ENCODE assay signal across 8 mouse cellular contexts in genomic region chr1:134098726-134099515, GRCm38 (mm10). TPM values are rescaled to one million over a fixed set of nuclear protein-coding genes. Genes with fewer than 3 reads are reported as not detected.
DNase-seq lines count a peak whose midpoint lies in the region; ATAC-seq and TF ChIP-seq lines count a peak whose summit lies in the region.

No protein-coding gene starts in this region.

- H3K9me3 ChIP-seq in forebrain, embryonic 11.5 days (ENCODE audit: control insufficient read depth, low read length): no peaks in the 10 kb centered on the region
- H3K9me3 ChIP-seq in liver, postnatal 0 days (ENCODE audit: low read length): no peaks in the 10 kb centered on the region
- no peaks in the 10 kb centered on the region for H3K9me3 ChIP-seq in neural tube, embryonic 13.5 days

- no peaks in the 10 kb centered on the region for H3K27me3 ChIP-seq in forebrain, embryonic 11.5 days (ENCODE audit: control insufficient read depth, insufficient read depth, low read length)
- H3K27me3 ChIP-seq in liver, postnatal 0 days (ENCODE audit: insufficient read depth, low read length): no peaks in the 10 kb centered on the region
- H3K27me3 ChIP-seq in neural tube, embryonic 13.5 days: no peaks in the 10 kb centered on the region

- intact Hi-C loops in heart, postnatal 10 days (cut with DNase I): loop anchor here (1.0 kb wide), 1 partner anchor 20 kb away; the partner anchor contains the start of gene Btg2

- peaks cover 51% of the 10 kb centered on the region for H3K4me1 ChIP-seq in brown adipose tissue, adult 24 weeks (ENCODE audit: control insufficient read depth, insufficient read depth, insufficient read length, low read length)
- peaks cover 10% of the 10 kb centered on the region for H3K4me1 ChIP-seq in forebrain, embryonic 11.5 days (replicated peaks; ENCODE audit: control insufficient read depth, insufficient read depth, low read length)
- H3K4me1 ChIP-seq in liver, postnatal 0 days (ENCODE audit: insufficient read depth): peaks cover 58% of the 10 kb centered on the region
- peaks cover 68% of the 10 kb centered on the region for H3K4me1 ChIP-seq in neural tube, embryonic 13.5 days (replicated peaks)

- DNase-seq in ES-CJ7 (ENCODE audit: low read depth, low spot score): peak; percentile 91
- DNase-seq in forebrain, embryonic 11.5 days (ENCODE audit: low spot score): peak; percentile 76
- peak; percentile 91 to 95 for DNase-seq in heart, postnatal 10 days
- peak; percentile 82 to 96 for DNase-seq in kidney, postnatal 36 days
- DNase-seq in liver, postnatal 0 days: peak; percentile 82
- peak; percentile 85 for DNase-seq in testis, postnatal 14 days (ENCODE audit: low spot score)

- ATAC-seq in forebrain, embryonic 11.5 days (replicated peaks; ENCODE audit: low FRiP score): peak; percentile 85
- ATAC-seq in liver, postnatal 0 days: peak; percentile 94
- ATAC-seq in neural tube, embryonic 13.5 days (ENCODE audit: low read depth): peak; percentile 36

- peak overlapping the region; percentile 99 for H3K27ac ChIP-seq in brown adipose tissue, adult 24 weeks (replicated peaks; ENCODE audit: low read depth, low read length)
- H3K27ac ChIP-seq in forebrain, embryonic 11.5 days (ENCODE audit: low read depth, low read length): peak overlapping the region; percentile 54
- H3K27ac ChIP-seq in liver, postnatal 0 days (ENCODE audit: low read depth): peak overlapping the region; percentile 99
- peak overlapping the region; percentile 92 for H3K27ac ChIP-seq in neural tube, embryonic 13.5 days (replicated peaks)

- no peaks in the 10 kb centered on the region for H3K36me3 ChIP-seq in forebrain, embryonic 11.5 days (ENCODE audit: control insufficient read depth, insufficient read depth, low read length)
- no peaks in the 10 kb centered on the region for H3K36me3 ChIP-seq in liver, postnatal 0 days (replicated peaks; ENCODE audit: insufficient read depth, low read length)
- no peaks in the 10 kb centered on the region for H3K36me3 ChIP-seq in neural tube, embryonic 13.5 days

- TF ChIP-seq CTCF in liver, postnatal 0 days (IDR thresholded peaks at IDR 0.05; ENCODE audit: low read depth): no peak

- peak overlapping the region; percentile 78 for H3K4me2 ChIP-seq in forebrain, embryonic 11.5 days (ENCODE audit: low read depth, low read length, severe bottlenecking)
- peak overlapping the region; percentile 75 for H3K4me2 ChIP-seq in liver, postnatal 0 days (ENCODE audit: low read depth, low read length)
- peak overlapping the region; percentile 73 for H3K4me2 ChIP-seq in neural tube, embryonic 13.5 days

- peak overlapping the region; percentile 59 for H3K4me3 ChIP-seq in brown adipose tissue, adult 24 weeks (ENCODE audit: insufficient read depth, low read depth, low read length)
- peak overlapping the region; percentile 32 for H3K4me3 ChIP-seq in forebrain, embryonic 11.5 days (ENCODE audit: low read depth, low read length)
- peak overlapping the region; percentile 47 for H3K4me3 ChIP-seq in liver, postnatal 0 days (ENCODE audit: low read depth, low read length)
- peak overlapping the region; percentile 42 for H3K4me3 ChIP-seq in neural tube, embryonic 13.5 days

- H3K9ac ChIP-seq in forebrain, embryonic 11.5 days (ENCODE audit: low read length): peak overlapping the region; percentile 54
- peak overlapping the region; percentile 78 for H3K9ac ChIP-seq in liver, postnatal 0 days (replicated peaks)
- H3K9ac ChIP-seq in neural tube, embryonic 13.5 days: peak overlapping the region; percentile 66

- peak; percentile 81 for TF ChIP-seq EP300 in liver, postnatal 0 days (IDR thresholded peaks at IDR 0.05; ENCODE audit: low read depth)

- WGBS in forebrain, embryonic 11.5 days: 9% methylated on average over 17 of the region's 17 CpGs
- WGBS in liver, postnatal 0 days (ENCODE audit: insufficient replicate concordance): 2% methylated on average over 17 of the region's 17 CpGs
- WGBS in neural tube, embryonic 13.5 days: 9% methylated on average over 17 of the region's 17 CpGs

RNA-seq across cellular contexts. Expression of gene Chit1, which starts 12.1 kb away (rescaled TPM):
- polyA plus RNA-seq in brown adipose tissue, adult 24 weeks (2012; ENCODE audit: insufficient read depth, insufficient read length, missing spikeins): not detected in 2 replicates
- not detected in 2 replicates for polyA plus RNA-seq in forebrain, embryonic 11.5 days (2014; fragmentation: Nextera tagmentation; extraction: Ambion mirVana)
- not detected for total RNA-seq in heart, postnatal 10 days (2021)
- 0.26 TPM in 2 replicates for polyA plus RNA-seq in liver, postnatal 0 days (2015; fragmentation: Nextera tagmentation; extraction: Ambion mirVana)
- 0.45 and 0.81 TPM in 2 replicates for polyA plus RNA-seq in neural tube, embryonic 13.5 days (2015; fragmentation: Nextera tagmentation; extraction: Ambion mirVana)

RNA-seq across cellular contexts. Expression of gene Btg2, which starts 20.0 kb away (rescaled TPM):
- 16.6 and 53.4 TPM in 2 replicates for polyA plus RNA-seq in brown adipose tissue, adult 24 weeks (2012; ENCODE audit: insufficient read depth, insufficient read length, missing spikeins)
- 110 TPM in 2 replicates for polyA plus RNA-seq in forebrain, embryonic 11.5 days (2014; fragmentation: Nextera tagmentation; extraction: Ambion mirVana)
- total RNA-seq in heart, postnatal 10 days (2021): 10 to 100 TPM; 30.3 to 32.9 TPM
- polyA plus RNA-seq in liver, postnatal 0 days (2015; fragmentation: Nextera tagmentation; extraction: Ambion mirVana): 60.1 and 62.6 TPM in 2 replicates
- polyA plus RNA-seq in neural tube, embryonic 13.5 days (2015; fragmentation: Nextera tagmentation; extraction: Ambion mirVana): 49.0 and 55.3 TPM in 2 replicates

Comparison
In these comparisons a context has a peak if more than half of its experiments do, and no peak if none do; other contexts are left out.
1. Peak in every context shown above with its lines: DNase-seq, ATAC-seq, H3K4me3 ChIP-seq and H3K27ac ChIP-seq.
2. ATAC-seq: peak in every context shown above with its lines; median percentile 94 in liver, postnatal 0 days; 85 in forebrain, embryonic 11.5 days; 36 in neural tube, embryonic 13.5 days.